Mouse (Mus musculus) olfactory bulb, adult 2 months (tissue): Measurements from ENCODE around the gene Lrrc15.

Source experiments
- CTCF ChIP-seq: fragments of 200-500 bp; IDR thresholded peaks from 2 replicates; pipeline ENCODE4 v1.5.1; 2012; ENCODE audit warnings: low read depth, mild to moderate bottlenecking, low read length, moderate library complexity; ENCODE audit not compliant: insufficient read depth
- POLR2A ChIP-seq: fragments of 200-500 bp; IDR thresholded peaks from 2 replicates; pipeline ENCODE4 v1.6.1; 2012; ENCODE audit warnings: mild to moderate bottlenecking, low read depth, low read length, moderate library complexity; ENCODE audit not compliant: insufficient read depth

- TF ChIP-seq CTCF (no peak), POLR2A (no peak)
Measured at GRCm38 (mm10) chr16:30309395-30310170, 26.5 kb upstream of the Lrrc15 start.
